Comparison of ENCODE assay signal across 8 mouse cellular contexts in genomic region chr12:12939581-12940465, GRCm38 (mm10). TPM values are rescaled to one million over a fixed set of nuclear protein-coding genes. Genes with fewer than 3 reads are reported as not detected.
DNase-seq lines count a peak whose midpoint lies in the region; ATAC-seq and TF ChIP-seq lines count a peak whose summit lies in the region.

No protein-coding gene starts in this region.

- no peak for ATAC-seq in intestine, embryonic 16.5 days
- ATAC-seq in limb, embryonic 14.5 days (ENCODE audit: low FRiP score, low read depth) = no peak
- no peak for ATAC-seq in neural tube, embryonic 12.5 days (ENCODE audit: low FRiP score, low read depth)

- under 1% methylated on average over 69 of the region's 69 CpGs for WGBS in intestine, embryonic 16.5 days
- WGBS in limb, embryonic 14.5 days = 1% methylated on average over 64 of the region's 69 CpGs
- under 1% methylated on average over 69 of the region's 69 CpGs for WGBS in neural tube, embryonic 12.5 days

- peak; percentile 5 to 28 for DNase-seq in cerebellum, adult 18-20 months
- no peak for DNase-seq in cerebellum, adult 11 months
- DNase-seq in cerebellum, adult 9-10 months = peak; percentile 11
- DNase-seq in gastrocnemius, postnatal 25 days = peak; percentile 18
- DNase-seq in limb, embryonic 14.5 days (ENCODE audit: low spot score) = peak; percentile 11
- DNase-seq in thymus, postnatal 36 days = peak; percentile 36 to 39

- H3K36me3 ChIP-seq in intestine, embryonic 16.5 days (ENCODE audit: control insufficient read depth, insufficient read depth, low read length) = peaks cover 13% of the 10 kb centered on the region
- peaks cover 19% of the 10 kb centered on the region for H3K36me3 ChIP-seq in limb, embryonic 14.5 days (ENCODE audit: control insufficient read depth, insufficient read depth, low read length)
- peaks cover 32% of the 10 kb centered on the region for H3K36me3 ChIP-seq in neural tube, embryonic 12.5 days

- H3K27me3 ChIP-seq in intestine, embryonic 16.5 days (replicated peaks; ENCODE audit: control insufficient read depth, insufficient read depth, low read length) = no peaks in the 10 kb centered on the region
- no peaks in the 10 kb centered on the region for H3K27me3 ChIP-seq in limb, embryonic 14.5 days (ENCODE audit: control insufficient read depth, insufficient read depth, low read length)
- no peaks in the 10 kb centered on the region for H3K27me3 ChIP-seq in neural tube, embryonic 12.5 days (replicated peaks)

- H3K4me1 ChIP-seq in intestine, embryonic 16.5 days (ENCODE audit: control insufficient read depth, insufficient read depth, low read length) = peaks cover 12% of the 10 kb centered on the region
- H3K4me1 ChIP-seq in limb, embryonic 14.5 days (ENCODE audit: control insufficient read depth, insufficient read depth, low read length) = peaks cover 26% of the 10 kb centered on the region
- H3K4me1 ChIP-seq in neural tube, embryonic 12.5 days = peaks cover 22% of the 10 kb centered on the region

- TF ChIP-seq POLR2A in limb, embryonic 14.5 days (IDR thresholded peaks at IDR 0.05; ENCODE audit: borderline replicate concordance, extremely low read depth, insufficient read depth, insufficient read length) = no peak

- peak overlapping the region; percentile 92 for H3K4me3 ChIP-seq in intestine, embryonic 16.5 days (ENCODE audit: low read length)
- peak overlapping the region; percentile 70 for H3K4me3 ChIP-seq in limb, embryonic 14.5 days (replicated peaks; ENCODE audit: low read length)
- H3K4me3 ChIP-seq in neural tube, embryonic 12.5 days = peak overlapping the region; percentile 89

- peak overlapping the region; percentile 91 for H3K9ac ChIP-seq in intestine, embryonic 16.5 days (ENCODE audit: low read depth, low read length)
- H3K9ac ChIP-seq in limb, embryonic 14.5 days (ENCODE audit: low read depth, low read length, severe bottlenecking) = peak overlapping the region; percentile 63
- peak overlapping the region; percentile 95 for H3K9ac ChIP-seq in neural tube, embryonic 12.5 days

- H3K9me3 ChIP-seq in intestine, embryonic 16.5 days (ENCODE audit: control insufficient read depth, low read length) = no peaks in the 10 kb centered on the region
- H3K9me3 ChIP-seq in limb, embryonic 14.5 days (ENCODE audit: control insufficient read depth, low read length) = no peaks in the 10 kb centered on the region
- H3K9me3 ChIP-seq in neural tube, embryonic 12.5 days = no peaks in the 10 kb centered on the region

- H3K27ac ChIP-seq in intestine, embryonic 16.5 days (ENCODE audit: low read length) = peak overlapping the region; percentile 89
- peak overlapping the region; percentile 41; the same call in 1 of the 2 replicates for H3K27ac ChIP-seq in limb, embryonic 14.5 days (replicated peaks; ENCODE audit: low read depth, low read length)
- peak overlapping the region; percentile 60 for H3K27ac ChIP-seq in neural tube, embryonic 12.5 days

- peak overlapping the region; percentile 86 for H3K4me2 ChIP-seq in intestine, embryonic 16.5 days (ENCODE audit: low read depth, low read length)
- peak overlapping the region; percentile 88 for H3K4me2 ChIP-seq in limb, embryonic 14.5 days (replicated peaks; ENCODE audit: low read depth, low read length, severe bottlenecking)
- peak overlapping the region; percentile 93 for H3K4me2 ChIP-seq in neural tube, embryonic 12.5 days (replicated peaks)

RNA-seq across cellular contexts. Expression of gene Mycn, which starts 1.9 kb away (rescaled TPM):
- total RNA-seq in gastrocnemius, postnatal 25 days (2021) = under 1 TPM; 0.74 to 0.80 TPM
- polyA plus RNA-seq in intestine, embryonic 16.5 days (2015; fragmentation: Nextera tagmentation; extraction: Ambion mirVana) = 60.7 and 66.4 TPM in 2 replicates
- 20.6 and 21.3 TPM in 2 replicates for polyA plus RNA-seq in limb, embryonic 14.5 days (2012; rRNA removed)
- 27.9 and 32.6 TPM in 2 replicates for polyA plus RNA-seq in limb, embryonic 14.5 days (2014; fragmentation: Nextera tagmentation; extraction: Ambion mirVana)
- polyA plus RNA-seq in neural tube, embryonic 12.5 days (2016; fragmentation: Nextera tagmentation; extraction: Ambion mirVana) = 95.7 and 98.7 TPM in 2 replicates
